Mouse (Mus musculus) gastrocnemius, postnatal 25 days (tissue): ENCODE results near the gene Ptn. TPM values are rescaled to one million over a fixed set of nuclear protein-coding genes. Genes with fewer than 3 reads are reported as not detected.

Experiments used
- DNase-seq: peaks from one replicate; pipeline ENCODE4 v3.0.0; 2022
- total RNA-seq, 2 experiments: library from RNA; stranded (reverse); gene quantifications; 1 replicate in 1 of 2; 2 replicates in 1 of 2; pipeline ENCODE4 v1.2.3; 2021

Ptn gene
- total RNA-seq, 2 experiments from 2014 or later, result 2.6 to 4.6 TPM

- DNase-seq, result no peak
These were observed 6.6 kb upstream of the Ptn start for GRCm38 (mm10) chr6:36816666-36817065.

DNA sequence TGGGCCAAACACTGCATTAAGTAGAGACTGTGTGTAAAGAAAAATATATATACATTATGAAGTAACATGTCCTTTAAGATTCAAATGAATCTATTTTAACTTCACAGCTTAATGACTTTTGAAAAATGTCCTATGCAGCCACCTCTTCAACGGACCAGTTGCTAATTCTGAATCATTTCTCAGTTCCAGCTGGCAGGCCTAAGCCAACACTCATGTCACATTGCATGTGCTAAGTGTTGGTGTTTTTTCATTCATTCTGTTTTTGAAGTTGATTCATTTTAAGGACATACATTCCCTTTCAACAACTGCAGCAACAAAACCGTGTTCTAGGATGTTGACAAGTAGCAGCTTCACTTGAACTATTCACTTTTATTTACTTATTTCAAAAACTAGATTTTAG is 6.0 kb upstream of the Ptn start:
- DNase-seq, result no peak

- DNase-seq, result no peak
These were observed 2.9 kb upstream of the Ptn start for GRCm38 (mm10) chr6:36812666-36813515.

DNA sequence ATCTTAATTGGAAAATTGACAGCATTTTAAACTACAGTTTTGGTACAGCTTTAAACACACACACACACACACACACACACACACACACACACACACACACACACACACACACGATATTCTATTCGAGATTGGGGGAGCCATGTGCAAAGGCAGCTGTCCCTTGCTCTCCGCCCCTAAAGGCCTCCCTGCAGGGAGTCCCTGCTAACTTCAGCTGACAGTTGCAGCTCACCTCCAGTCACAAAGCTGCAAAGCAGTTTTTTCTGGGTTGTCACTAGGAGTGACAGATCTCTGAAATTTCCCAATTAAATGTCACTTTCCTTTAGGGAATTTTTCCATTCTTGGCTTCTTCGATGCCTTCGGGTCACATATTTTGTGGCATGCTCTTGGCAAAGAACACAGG is 428 bp upstream of the Ptn start:
- no peak for DNase-seq

DNA sequence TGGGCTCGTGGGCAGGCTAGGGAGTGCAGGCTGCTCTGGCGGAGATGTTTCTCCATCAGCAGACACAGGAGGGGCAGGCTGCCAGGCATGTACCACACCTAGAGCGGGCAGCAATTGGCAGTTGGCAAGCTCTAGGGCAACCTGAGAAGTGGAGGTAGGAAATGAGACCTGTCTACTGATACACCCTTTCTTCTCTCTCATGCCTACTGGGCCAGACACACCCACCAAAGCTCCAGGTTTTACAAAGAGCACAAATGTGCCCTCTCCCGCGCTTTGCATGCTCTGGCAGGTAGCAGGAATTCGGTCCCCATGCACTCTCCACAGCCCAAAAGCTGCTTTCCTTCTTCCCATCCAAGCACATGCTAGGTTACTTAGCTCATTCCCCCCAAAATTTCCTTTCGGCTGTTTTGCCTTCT is 701 bp downstream of the Ptn start:
- no peak for DNase-seq

GRCm38 (mm10) chr6:36808306-36809058 is 1.5 kb downstream of the Ptn start:
- DNase-seq, result no peak

DNA sequence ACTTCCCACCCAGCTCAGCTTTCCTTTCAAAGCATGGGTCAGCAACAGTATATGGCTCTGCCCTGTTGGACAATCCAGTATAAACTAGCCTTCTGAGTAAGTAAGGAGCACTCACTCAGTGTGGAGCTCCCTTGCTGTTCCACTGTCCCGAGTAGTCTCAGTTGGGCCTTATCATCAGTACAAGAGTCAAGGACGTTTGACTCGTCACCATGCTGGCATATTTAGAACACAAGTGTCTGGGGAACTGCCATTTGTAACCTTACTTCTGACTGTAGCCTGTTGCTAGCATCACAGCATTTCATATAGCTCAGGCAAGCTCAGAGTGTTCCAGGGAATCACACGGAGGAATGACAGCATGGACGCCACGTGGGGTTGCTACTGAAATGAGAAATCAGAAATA is 3.1 kb downstream of the Ptn start:
- DNase-seq, result no peak

- no peak for DNase-seq
These were observed 9.6 kb downstream of the Ptn start for GRCm38 (mm10) chr6:36800309-36800946.

DNA sequence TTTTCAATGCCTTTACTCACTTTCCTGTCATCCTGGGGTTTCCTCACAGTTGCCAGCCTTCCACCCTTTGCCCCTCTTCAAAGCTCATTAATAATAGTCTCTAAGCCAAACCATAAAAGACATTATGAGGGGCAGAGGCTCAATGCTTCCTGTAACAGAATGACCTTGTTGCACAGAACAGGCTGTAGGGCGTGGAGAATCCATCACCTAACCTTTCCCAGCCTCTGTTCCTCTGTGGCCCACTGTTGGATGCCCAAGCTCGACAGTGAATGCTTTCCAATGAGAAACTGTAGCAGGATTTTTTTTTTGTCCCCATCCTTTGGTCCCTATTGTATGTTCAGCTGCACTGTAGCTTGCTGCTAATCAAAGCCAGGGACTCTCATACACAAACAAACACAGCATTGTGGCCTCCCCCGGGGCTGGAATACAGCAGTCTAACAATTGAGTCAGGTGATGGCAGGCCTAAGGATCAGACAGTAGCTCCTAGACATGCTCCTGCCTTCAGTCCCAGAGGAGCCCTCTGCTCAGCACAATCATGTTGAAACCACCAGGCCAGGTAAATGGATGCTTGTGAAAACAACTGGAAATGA is 12.9 kb downstream of the Ptn start:
- DNase-seq, result no peak

GRCm38 (mm10) chr6:36794535-36794934 is 15.5 kb downstream of the Ptn start:
- no peak for DNase-seq

DNA sequence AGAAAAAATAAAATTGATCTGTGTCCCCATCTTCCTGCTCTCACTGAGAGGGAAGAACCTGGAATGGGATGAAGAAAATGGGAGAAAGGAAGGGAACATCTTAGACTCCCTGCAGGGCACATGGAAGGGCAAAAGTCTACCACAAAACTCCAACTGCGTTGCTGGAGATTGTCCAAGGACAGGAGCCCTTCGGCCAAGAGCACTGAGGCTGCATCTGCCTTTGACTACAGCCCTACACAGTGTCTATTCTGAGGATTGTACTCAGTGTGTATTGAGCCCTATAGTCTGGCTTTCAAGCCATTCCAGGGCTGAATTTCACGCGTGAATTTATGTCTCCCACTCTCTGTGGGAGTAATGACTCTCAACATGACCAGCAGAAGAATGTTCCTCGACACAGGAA is 16.2 kb downstream of the Ptn start:
- no peak for DNase-seq

- DNase-seq, result no peak
These were observed 20.8 kb downstream of the Ptn start for GRCm38 (mm10) chr6:36789261-36789660.

- DNase-seq, result no peak
These were observed 21.3 kb downstream of the Ptn start for GRCm38 (mm10) chr6:36788576-36789191.

- DNase-seq, result no peak
These were observed 25.3 kb downstream of the Ptn start for GRCm38 (mm10) chr6:36784682-36785208.

DNA sequence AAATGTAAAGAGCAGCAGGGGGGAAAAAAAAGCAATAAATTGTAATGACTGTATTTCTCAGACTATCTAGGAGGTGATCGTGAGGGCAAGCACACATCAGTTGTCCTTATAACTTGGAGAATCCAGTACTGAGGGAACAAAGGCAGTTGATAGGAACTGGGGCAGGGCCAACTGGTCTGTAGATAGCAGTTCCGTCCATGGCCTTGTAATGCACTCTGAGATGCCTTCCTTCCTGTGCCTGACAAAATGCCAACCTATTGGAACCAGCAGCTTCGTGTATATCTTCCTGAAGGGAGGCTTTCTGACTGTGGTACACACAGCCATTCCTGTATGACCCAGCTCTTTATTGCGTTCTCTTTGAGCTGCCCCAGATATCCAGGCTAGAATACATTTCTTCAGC is 27.5 kb downstream of the Ptn start:
- DNase-seq, result no peak

DNA sequence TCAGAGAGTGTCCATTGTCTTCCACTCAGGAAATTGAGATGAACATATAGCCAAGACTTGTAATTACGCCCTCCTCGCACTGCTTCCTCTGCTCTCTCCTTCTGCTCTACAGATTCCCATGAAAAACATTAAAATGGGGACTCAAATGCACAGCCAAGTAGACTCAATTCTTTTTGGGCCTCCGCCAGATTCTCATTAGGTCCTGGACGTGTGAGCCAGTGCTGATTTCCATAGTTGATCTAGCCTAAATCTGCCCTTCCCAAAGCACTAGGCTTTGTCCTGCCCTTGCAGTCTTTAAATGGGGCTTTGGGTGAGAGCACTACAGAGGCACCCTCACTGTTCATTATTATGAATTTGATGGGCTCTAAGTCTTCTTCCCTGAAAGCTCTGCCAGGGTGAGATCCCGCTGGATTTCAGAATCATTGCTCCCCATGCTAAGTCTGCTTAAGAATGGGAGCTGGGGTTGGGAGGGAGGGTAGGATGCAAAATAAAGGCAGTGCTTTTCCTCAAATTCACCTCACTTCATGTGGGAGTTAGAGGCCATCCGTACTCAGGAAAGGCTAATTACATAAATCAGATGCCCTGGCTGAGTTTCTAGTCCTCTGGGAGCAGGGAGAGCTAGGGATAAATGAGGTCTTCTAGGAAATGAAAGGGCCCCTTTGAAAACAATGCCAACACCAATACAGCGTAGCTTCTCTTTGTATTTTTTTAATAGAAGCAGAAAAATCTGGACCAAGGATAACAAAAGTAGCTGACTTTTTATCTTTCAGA is 32.3 kb downstream of the Ptn start:
- DNase-seq, result no peak

DNA sequence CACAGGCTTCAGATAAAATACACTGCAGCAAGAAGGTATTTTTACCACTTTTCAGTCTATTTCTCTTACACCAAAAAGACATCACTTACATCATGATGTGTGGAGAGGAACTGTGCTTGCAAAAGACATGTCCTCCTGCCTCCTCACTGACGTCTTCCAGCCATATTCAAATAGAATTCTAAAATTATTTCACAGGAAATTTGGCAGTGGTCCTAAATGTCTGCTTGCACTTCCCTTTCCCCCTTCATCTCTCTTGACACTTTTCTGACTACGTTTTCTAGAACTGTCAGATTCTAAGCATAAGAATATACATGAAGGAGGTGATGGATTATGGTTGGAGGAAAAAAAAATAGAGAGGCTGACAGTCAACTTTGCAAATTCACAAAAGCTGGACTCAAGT is 33.0 kb downstream of the Ptn start:
- DNase-seq, result no peak

GRCm38 (mm10) chr6:36775647-36776360 is 34.2 kb downstream of the Ptn start:
- no peak for DNase-seq

- DNase-seq, result no peak
These were observed 37.5 kb downstream of the Ptn start for GRCm38 (mm10) chr6:36772541-36772940.

DNA sequence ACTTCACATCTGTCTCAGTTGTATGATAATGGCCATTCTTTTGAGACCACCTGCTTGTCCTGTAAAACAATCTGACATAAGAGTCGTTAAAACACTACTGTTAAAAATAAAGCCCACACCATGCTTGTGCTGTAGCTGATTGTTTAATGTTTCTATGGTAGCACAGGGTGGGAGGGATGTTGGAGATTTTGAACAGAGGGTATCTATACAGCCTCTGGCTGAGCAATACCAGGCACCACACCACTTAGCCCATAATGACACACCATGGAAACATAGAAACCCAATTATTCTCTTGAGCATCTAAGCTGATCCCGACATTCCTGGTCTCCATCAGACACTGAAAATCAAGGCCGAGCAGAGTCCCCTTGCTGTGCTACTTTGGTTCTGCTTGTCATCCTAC is 41.0 kb downstream of the Ptn start:
- no peak for DNase-seq

DNA sequence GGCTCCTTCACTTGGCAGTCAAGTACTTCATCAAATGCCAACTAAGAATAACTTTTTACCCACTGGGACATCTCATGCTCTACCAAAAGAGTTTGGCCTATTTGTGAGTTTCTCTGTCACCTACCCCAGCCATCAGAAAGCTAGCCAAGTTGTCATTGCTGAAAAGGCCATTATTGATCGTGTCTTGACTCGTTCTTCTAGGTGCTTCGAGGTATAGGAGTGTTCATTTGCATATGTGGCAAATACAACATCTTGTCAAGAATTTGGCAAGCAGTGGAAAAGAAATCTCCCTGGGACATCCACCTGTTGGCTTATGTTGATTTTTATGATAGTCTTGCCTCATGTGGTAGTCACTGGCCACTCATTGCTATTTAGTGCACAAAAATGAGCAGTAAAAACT is 43.1 kb downstream of the Ptn start:
- DNase-seq, result no peak
